Mouse (Mus musculus): Measurements from ENCODE around the gene Gm11549. TPM values are rescaled to one million over a fixed set of nuclear protein-coding genes. Genes with fewer than 3 reads are reported as not detected.

Gm11549 gene
- polyA plus RNA-seq (2016; fragmentation: Nextera tagmentation; extraction: Ambion mirVana) = 1.1 and 1.4 TPM in 2 replicates

GRCm38 (mm10) chr3:36521073-36522060, at the start of gene Gm11549:
TSS of gene Gm11549 (minus strand) at chr3:36521813.
- H3K27me3 ChIP-seq = peaks cover 39% of the 10 kb centered on the region
- WGBS = under 1% methylated on average over 51 of the region's 51 CpGs
- H3K36me3 ChIP-seq (replicated peaks) = no peaks in the 10 kb centered on the region

GRCm38 (mm10) chr3:36569836-36570235, 48.2 kb upstream of the Gm11549 start:
- Histone ChIP-seq H3K27ac (no peak overlapping the region), H3K27me3 (no peaks in the 10 kb centered on the region), H3K36me3 (replicated peaks) (peaks cover 49% of the 10 kb centered on the region), H3K9me3 (no peaks in the 10 kb centered on the region), H3K4me2 (peak overlapping the region; percentile 67), H3K4me3 (replicated peaks) (peak overlapping the region; percentile 69), H3K4me1 (peaks cover 23% of the 10 kb centered on the region), H3K9ac (peak overlapping the region; percentile 83; the same call in 1 of the 2 replicates)
- 90% methylated on average over 5 of the region's 5 CpGs for WGBS
- no peak for ATAC-seq (ENCODE audit: low FRiP score)

More at GRCm38 (mm10) chr3:36521073-36522060, at the start of gene Gm11549:
- no peak within 1 kb of the TSS for H3K27ac ChIP-seq
- peak; percentile 76 for ATAC-seq (ENCODE audit: low FRiP score)
- H3K4me3 ChIP-seq (replicated peaks) = peak within 1 kb of the TSS; percentile 52
- peak within 1 kb of the TSS; percentile 59 for H3K9ac ChIP-seq
- peaks cover 13% of the 10 kb centered on the region for H3K4me1 ChIP-seq
- no peaks in the 10 kb centered on the region for H3K9me3 ChIP-seq
- peak within 1 kb of the TSS; percentile 84 for H3K4me2 ChIP-seq

GRCm38 (mm10) chr3:36563666-36564065, 42.1 kb upstream of the Gm11549 start:
- no peak overlapping the region for H3K4me3 ChIP-seq (replicated peaks)
- H3K27me3 ChIP-seq = no peaks in the 10 kb centered on the region
- no peaks in the 10 kb centered on the region for H3K9me3 ChIP-seq
- no peak overlapping the region for H3K9ac ChIP-seq
- H3K4me1 ChIP-seq = no peaks in the 10 kb centered on the region
- WGBS = 93% methylated on average over 3 of the region's 3 CpGs
- no peak overlapping the region for H3K4me2 ChIP-seq
- H3K27ac ChIP-seq = no peak overlapping the region
- ATAC-seq (ENCODE audit: low FRiP score) = no peak
- H3K36me3 ChIP-seq (replicated peaks) = peaks cover 88% of the 10 kb centered on the region

- WGBS = 85% methylated on average over 4 of the region's 4 CpGs
- no peak overlapping the region for H3K4me3 ChIP-seq (replicated peaks)
- no peaks in the 10 kb centered on the region for H3K4me1 ChIP-seq
- H3K9me3 ChIP-seq = no peaks in the 10 kb centered on the region
- H3K36me3 ChIP-seq (replicated peaks) = peaks cover 88% of the 10 kb centered on the region
- no peaks in the 10 kb centered on the region for H3K27me3 ChIP-seq
- no peak overlapping the region for H3K27ac ChIP-seq
- no peak overlapping the region for H3K4me2 ChIP-seq
- no peak for ATAC-seq (ENCODE audit: low FRiP score)
- H3K9ac ChIP-seq = no peak overlapping the region
Measured at GRCm38 (mm10) chr3:36559606-36560005, 38.0 kb upstream of the Gm11549 start.

GRCm38 (mm10) chr3:36557601-36558000, 36.0 kb upstream of the Gm11549 start:
- no peak overlapping the region for H3K9ac ChIP-seq
- no peak overlapping the region for H3K4me2 ChIP-seq
- peaks cover 73% of the 10 kb centered on the region for H3K36me3 ChIP-seq (replicated peaks)
- no peak overlapping the region for H3K27ac ChIP-seq
- no peak overlapping the region for H3K4me3 ChIP-seq (replicated peaks)
- no peak for ATAC-seq (ENCODE audit: low FRiP score)
- WGBS = 93% methylated on average over 1 of the region's 1 CpGs
- no peaks in the 10 kb centered on the region for H3K27me3 ChIP-seq
- no peaks in the 10 kb centered on the region for H3K9me3 ChIP-seq
- H3K4me1 ChIP-seq = peaks cover 6% of the 10 kb centered on the region; the same call in 1 of the 2 replicates

- WGBS = under 1% methylated on average over 39 of the region's 39 CpGs
- Histone ChIP-seq H3K27ac (peak within 1 kb of the TSS; percentile 85), H3K9ac (peak within 1 kb of the TSS; percentile 80), H3K27me3 (no peaks in the 10 kb centered on the region), H3K4me3 (replicated peaks) (peak within 1 kb of the TSS; percentile 78), H3K4me2 (peak within 1 kb of the TSS; percentile 80), H3K9me3 (no peaks in the 10 kb centered on the region), H3K36me3 (replicated peaks) (peaks cover 30% of the 10 kb centered on the region), H3K4me1 (peaks cover 17% of the 10 kb centered on the region)
- peak; percentile 97 for ATAC-seq (ENCODE audit: low FRiP score)
Measured at GRCm38 (mm10) chr3:36552406-36553047, 30.9 kb upstream of the Gm11549 start, which contains the start of gene Exosc9. TSS of gene Exosc9 (plus strand) at chr3:36552606.

- no peaks in the 10 kb centered on the region for H3K9me3 ChIP-seq
- no peaks in the 10 kb centered on the region for H3K27me3 ChIP-seq
- H3K9ac ChIP-seq = peak overlapping the region; percentile 80
- peak; percentile 62 for ATAC-seq (ENCODE audit: low FRiP score)
- peaks cover 24% of the 10 kb centered on the region for H3K36me3 ChIP-seq (replicated peaks)
- peak overlapping the region; percentile 80 for H3K4me2 ChIP-seq
- 19% methylated on average over 12 of the region's 12 CpGs for WGBS
- peak overlapping the region; percentile 78 for H3K4me3 ChIP-seq (replicated peaks)
- peaks cover 17% of the 10 kb centered on the region for H3K4me1 ChIP-seq
- peak overlapping the region; percentile 85 for H3K27ac ChIP-seq
Measured at GRCm38 (mm10) chr3:36551851-36552384, 30.3 kb upstream of the Gm11549 start.

GRCm38 (mm10) chr3:36551343-36551742, 29.7 kb upstream of the Gm11549 start:
- peak overlapping the region; percentile 80 for H3K4me2 ChIP-seq
- H3K4me1 ChIP-seq = peaks cover 17% of the 10 kb centered on the region
- no peaks in the 10 kb centered on the region for H3K9me3 ChIP-seq
- 3% methylated on average over 9 of the region's 9 CpGs for WGBS
- peak overlapping the region; percentile 78 for H3K4me3 ChIP-seq (replicated peaks)
- H3K9ac ChIP-seq = 0 out of 2 replicates have a peak overlapping the region, but pooled peaks have one; percentile 80
- no peaks in the 10 kb centered on the region for H3K27me3 ChIP-seq
- ATAC-seq (ENCODE audit: low FRiP score) = peak; percentile 62
- H3K36me3 ChIP-seq (replicated peaks) = peaks cover 19% of the 10 kb centered on the region
- peak overlapping the region; percentile 85 for H3K27ac ChIP-seq

- WGBS = 83% methylated on average over 3 of the region's 3 CpGs
- Histone ChIP-seq H3K4me1 (no peaks in the 10 kb centered on the region), H3K4me2 (no peak overlapping the region), H3K9ac (no peak overlapping the region), H3K4me3 (replicated peaks) (no peak overlapping the region), H3K27ac (no peak overlapping the region), H3K9me3 (no peaks in the 10 kb centered on the region), H3K36me3 (replicated peaks) (no peaks in the 10 kb centered on the region), H3K27me3 (no peaks in the 10 kb centered on the region)
- no peak for ATAC-seq (ENCODE audit: low FRiP score)
Measured at GRCm38 (mm10) chr3:36544961-36545360, 23.3 kb upstream of the Gm11549 start.

- Histone ChIP-seq H3K9me3 (no peaks in the 10 kb centered on the region), H3K27me3 (no peaks in the 10 kb centered on the region), H3K4me2 (no peak overlapping the region), H3K4me3 (replicated peaks) (no peak overlapping the region), H3K4me1 (no peaks in the 10 kb centered on the region), H3K36me3 (replicated peaks) (no peaks in the 10 kb centered on the region), H3K27ac (no peak overlapping the region), H3K9ac (no peak overlapping the region)
- ATAC-seq (ENCODE audit: low FRiP score) = no peak
- 95% methylated on average over 2 of the region's 2 CpGs for WGBS
Measured at GRCm38 (mm10) chr3:36541399-36541798, 19.8 kb upstream of the Gm11549 start.

- WGBS = 75% methylated on average over 2 of the region's 2 CpGs
- H3K4me3 ChIP-seq (replicated peaks) = no peak overlapping the region
Measured at GRCm38 (mm10) chr3:36540756-36541155, 19.1 kb upstream of the Gm11549 start.

More at GRCm38 (mm10) chr3:36540756-36541155, 19.1 kb upstream of the Gm11549 start:
- Histone ChIP-seq H3K9ac (no peak overlapping the region), H3K4me2 (no peak overlapping the region), H3K4me1 (no peaks in the 10 kb centered on the region), H3K27me3 (no peaks in the 10 kb centered on the region), H3K27ac (no peak overlapping the region), H3K9me3 (no peaks in the 10 kb centered on the region), H3K36me3 (replicated peaks) (no peaks in the 10 kb centered on the region)
- ATAC-seq (ENCODE audit: low FRiP score) = no peak

Data from forebrain, embryonic 12.5 days (tissue).